Mouse (Mus musculus) forebrain, embryonic 13.5 days (tissue): Measurements from ENCODE around the gene Aspscr1. TPM values are rescaled to one million over a fixed set of nuclear protein-coding genes. Genes with fewer than 3 reads are reported as not detected.
"Not testable (repeated sequence)": the region's sequence is repeated elsewhere in the genome, so short reads cannot be mapped to it uniquely, and the experiment has no call there.

Experiments
- ATAC-seq: fragments of 200-750 bp; cut with Nextera tagmentation; 2 replicates; pipeline ENCODE4 v1.8.0; 2017
- H3K27ac ChIP-seq: fragments of 300-500 bp; sonication (generic); 2 replicates; pipeline ENCODE4 v1.5.1; 2015; ENCODE audit warnings: inconsistent platforms, mild to moderate bottlenecking, moderate library complexity
- H3K27me3 ChIP-seq: fragments of 300-500 bp; sonication (generic); 2 replicates; pipeline ENCODE4 v1.6.1; 2015; ENCODE audit warnings: mild to moderate bottlenecking, inconsistent platforms
- H3K36me3 ChIP-seq: fragments of 300-500 bp; sonication (generic); 2 replicates; pipeline ENCODE4 v1.6.1; 2015; ENCODE audit warnings: mild to moderate bottlenecking, inconsistent platforms; ENCODE audit not compliant: poor library complexity, severe bottlenecking
- H3K4me1 ChIP-seq: fragments of 300-500 bp; sonication (generic); 2 replicates; pipeline ENCODE4 v1.6.1; 2015; ENCODE audit warnings: inconsistent platforms
- H3K4me2 ChIP-seq: fragments of 300-500 bp; sonication (generic); 2 replicates; pipeline ENCODE4 v1.6.1; 2015; ENCODE audit warnings: inconsistent platforms, mild to moderate bottlenecking, moderate library complexity
- H3K4me3 ChIP-seq: fragments of 300-500 bp; sonication (generic); 2 replicates; pipeline ENCODE4 v1.5.1; 2015; ENCODE audit warnings: mild to moderate bottlenecking, inconsistent platforms
- H3K9ac ChIP-seq: fragments of 300-500 bp; sonication (generic); 2 replicates; pipeline ENCODE4 v1.6.1; 2015; ENCODE audit warnings: mild to moderate bottlenecking, inconsistent platforms
- H3K9me3 ChIP-seq: fragments of 300-500 bp; sonication (generic); replicated peaks from 2 replicates; pipeline ENCODE4 v1.6.1; 2016; ENCODE audit warnings: inconsistent platforms
- WGBS: fragments of 180-500 bp; shearing (Covaris S2); methylation state at CpG from one replicate; pipeline ENCODE4 v1.1.7; 2015; 5-methylcytosine and 5-hydroxymethylcytosine counted together
- polyA plus RNA-seq: library from polyadenylated mRNA; unstranded; fragments of >200 nt; fragmentation: Nextera tagmentation; extraction: Ambion mirVana; gene quantifications from 2 replicates; pipeline ENCODE4 v1.2.1, GENCODE M21; 2015

Gene Aspscr1
- polyA plus RNA-seq, 1 experiment from 2014 or later, result 142 TPM

GRCm38 (mm10) chr11:120666617-120667016 is 6.2 kb upstream of the Aspscr1 start:
- no peak for ATAC-seq
- no peak overlapping the region for H3K4me2 ChIP-seq
- peaks cover 40% of the 10 kb centered on the region for H3K27me3 ChIP-seq
- no peaks in the 10 kb centered on the region for H3K4me1 ChIP-seq
- no peak overlapping the region for H3K9ac ChIP-seq
- H3K27ac ChIP-seq, result no peak overlapping the region
- WGBS, result 12% methylated on average over 3 of the region's 3 CpGs
- no peaks in the 10 kb centered on the region for H3K36me3 ChIP-seq
- H3K9me3 ChIP-seq, result no peaks in the 10 kb centered on the region
- H3K4me3 ChIP-seq, result no peak overlapping the region

DNA sequence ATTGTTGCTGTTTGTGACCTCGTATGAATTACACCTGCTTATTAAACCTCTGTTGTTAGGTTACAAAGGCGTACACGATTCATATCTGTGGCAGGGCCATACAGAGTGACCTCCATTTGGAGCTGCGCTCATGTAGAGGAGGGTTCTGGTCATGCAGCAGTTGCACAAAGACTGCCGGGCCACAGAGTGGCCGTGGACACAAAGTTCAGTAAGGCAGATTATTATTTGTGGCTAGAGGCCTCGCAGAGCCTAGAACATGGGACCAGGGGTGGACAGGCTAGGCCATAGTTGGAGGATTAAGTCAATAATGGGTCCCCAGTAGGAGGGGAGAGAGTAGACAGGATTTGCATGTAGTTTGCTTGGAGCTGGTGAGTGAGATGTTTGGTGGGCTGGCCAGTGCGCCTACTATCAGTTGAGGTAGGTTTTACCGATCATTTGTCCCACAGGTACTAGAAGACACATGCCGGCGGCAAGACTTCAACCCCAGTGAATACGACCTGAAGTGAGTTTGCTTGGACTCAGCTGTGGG is 885 bp downstream of the Aspscr1 start:
- no peaks in the 10 kb centered on the region for H3K27me3 ChIP-seq
- no peaks in the 10 kb centered on the region for H3K9me3 ChIP-seq
- peak overlapping the region; percentile 59 for H3K27ac ChIP-seq
- ATAC-seq, result peak; percentile 39
- H3K9ac ChIP-seq, result peak overlapping the region; percentile 80
- peak overlapping the region; percentile 75 for H3K4me3 ChIP-seq
- WGBS, result 40% methylated on average over 12 of the region's 12 CpGs
- H3K4me2 ChIP-seq, result peak overlapping the region; percentile 95
- H3K4me1 ChIP-seq, result peaks cover 18% of the 10 kb centered on the region
- H3K36me3 ChIP-seq, result peaks cover 23% of the 10 kb centered on the region

DNA sequence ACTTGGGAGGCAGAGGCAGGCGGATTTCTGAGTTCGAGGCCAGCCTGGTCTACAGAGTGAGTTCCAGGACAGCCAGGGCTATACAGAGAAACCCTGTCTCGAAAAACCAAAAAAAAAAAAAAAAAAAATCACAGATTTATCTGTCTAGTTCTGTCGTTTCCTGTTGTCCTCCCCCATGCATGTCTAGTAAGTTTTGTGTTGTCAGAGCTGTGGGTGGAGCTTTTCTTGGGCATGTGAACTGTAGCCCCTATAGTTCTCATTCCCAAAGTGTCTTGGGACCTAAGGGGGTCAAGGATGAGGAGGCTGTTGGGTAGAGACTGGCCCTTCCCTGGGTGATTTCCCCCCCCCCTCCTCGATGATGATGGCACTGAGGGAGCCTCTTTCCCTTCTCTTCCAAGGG is 3.1 kb downstream of the Aspscr1 start:
- not testable (repeated sequence) for H3K4me3 ChIP-seq, H3K27ac ChIP-seq, H3K27me3 ChIP-seq, H3K9me3 ChIP-seq, H3K4me2 ChIP-seq, H3K9ac ChIP-seq, ATAC-seq
- Histone ChIP-seq H3K36me3 (peaks cover 45% of the 10 kb centered on the region), H3K4me1 (peaks cover 18% of the 10 kb centered on the region)
- WGBS, result 80% methylated on average over 4 of the region's 5 CpGs

- peaks cover 18% of the 10 kb centered on the region for H3K4me1 ChIP-seq
- no peaks in the 10 kb centered on the region for H3K9me3 ChIP-seq
- no peak overlapping the region for H3K4me3 ChIP-seq
- no peak overlapping the region for H3K27ac ChIP-seq
- no peak for ATAC-seq
- H3K36me3 ChIP-seq, result peaks cover 52% of the 10 kb centered on the region
- H3K9ac ChIP-seq, result 0 out of 2 replicates have a peak overlapping the region, but pooled peaks have one; percentile 2
- H3K27me3 ChIP-seq, result no peaks in the 10 kb centered on the region
- WGBS, result 97% methylated on average over 4 of the region's 4 CpGs
- no peak overlapping the region for H3K4me2 ChIP-seq
Measured at GRCm38 (mm10) chr11:120676951-120677350, 4.2 kb downstream of the Aspscr1 start.

GRCm38 (mm10) chr11:120679909-120680308 is 7.1 kb downstream of the Aspscr1 start:
- no peak for ATAC-seq
- Histone ChIP-seq H3K9ac (no peak overlapping the region), H3K4me1 (no peaks in the 10 kb centered on the region), H3K27ac (no peak overlapping the region), H3K27me3 (no peaks in the 10 kb centered on the region), H3K4me3 (no peak overlapping the region), H3K36me3 (peaks cover 61% of the 10 kb centered on the region), H3K4me2 (no peak overlapping the region), H3K9me3 (no peaks in the 10 kb centered on the region)
- WGBS, result 79% methylated on average over 3 of the region's 3 CpGs

DNA sequence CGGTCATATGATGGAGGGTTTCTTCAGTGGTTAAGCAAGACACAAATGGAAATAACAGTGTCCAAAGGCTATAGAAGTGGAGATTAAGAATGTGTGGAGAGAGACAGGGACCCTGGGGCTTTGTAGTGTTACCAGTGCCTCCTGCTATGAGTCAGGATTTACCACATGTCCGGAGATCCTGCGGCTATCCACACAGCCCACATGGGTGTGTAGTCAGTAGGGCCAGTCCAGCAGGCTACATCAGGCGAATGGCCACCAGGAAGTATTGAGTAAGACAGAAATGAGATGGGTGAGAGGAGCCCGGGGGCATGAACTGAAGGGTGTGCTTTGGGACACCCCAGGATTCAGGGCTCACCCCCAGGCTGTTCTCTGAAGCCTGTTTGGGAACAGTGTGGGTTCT is 9.9 kb downstream of the Aspscr1 start:
- no peak for ATAC-seq
- no peaks in the 10 kb centered on the region for H3K4me1 ChIP-seq
- H3K4me3 ChIP-seq, result no peak overlapping the region
- no peak overlapping the region for H3K4me2 ChIP-seq
- no peaks in the 10 kb centered on the region for H3K9me3 ChIP-seq
- H3K27me3 ChIP-seq, result no peaks in the 10 kb centered on the region
- peaks cover 68% of the 10 kb centered on the region for H3K36me3 ChIP-seq
- 97% methylated on average over 5 of the region's 5 CpGs for WGBS
- H3K27ac ChIP-seq, result no peak overlapping the region
- H3K9ac ChIP-seq, result no peak overlapping the region

DNA sequence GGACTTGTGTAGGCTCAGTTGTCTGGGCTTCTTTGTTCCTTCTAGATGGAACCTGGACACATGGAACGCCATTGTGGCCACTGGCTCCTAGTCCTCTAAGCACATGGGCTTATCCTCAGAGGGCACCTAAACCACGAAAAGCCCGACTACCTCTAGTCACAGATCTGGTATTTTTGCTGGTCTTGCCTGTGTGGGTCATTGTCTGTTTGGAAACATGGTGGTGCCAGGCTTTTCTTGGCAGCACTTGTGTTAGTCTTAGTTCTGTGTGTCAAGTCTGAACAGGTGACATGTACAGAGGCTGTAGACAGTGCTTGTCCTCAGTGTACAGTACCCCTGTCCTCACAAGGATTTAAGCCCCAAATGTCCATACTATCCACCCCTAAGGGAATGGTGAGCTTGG is 10.8 kb downstream of the Aspscr1 start:
- Histone ChIP-seq H3K36me3 (peaks cover 68% of the 10 kb centered on the region), H3K9ac (no peak overlapping the region), H3K4me1 (no peaks in the 10 kb centered on the region), H3K4me2 (no peak overlapping the region), H3K27ac (no peak overlapping the region), H3K9me3 (no peaks in the 10 kb centered on the region), H3K4me3 (no peak overlapping the region), H3K27me3 (no peaks in the 10 kb centered on the region)
- WGBS, result 89% methylated on average over 3 of the region's 3 CpGs
- no peak for ATAC-seq

GRCm38 (mm10) chr11:120684086-120684485 is 11.3 kb downstream of the Aspscr1 start:
- H3K36me3 ChIP-seq, result peaks cover 68% of the 10 kb centered on the region
- no peaks in the 10 kb centered on the region for H3K9me3 ChIP-seq
- H3K27me3 ChIP-seq, result no peaks in the 10 kb centered on the region
- no peak overlapping the region for H3K27ac ChIP-seq
- no peak overlapping the region for H3K4me3 ChIP-seq
- no peak overlapping the region for H3K9ac ChIP-seq
- WGBS, result 96% methylated on average over 2 of the region's 2 CpGs
- H3K4me1 ChIP-seq, result no peaks in the 10 kb centered on the region
- no peak for ATAC-seq
- no peak overlapping the region for H3K4me2 ChIP-seq

DNA sequence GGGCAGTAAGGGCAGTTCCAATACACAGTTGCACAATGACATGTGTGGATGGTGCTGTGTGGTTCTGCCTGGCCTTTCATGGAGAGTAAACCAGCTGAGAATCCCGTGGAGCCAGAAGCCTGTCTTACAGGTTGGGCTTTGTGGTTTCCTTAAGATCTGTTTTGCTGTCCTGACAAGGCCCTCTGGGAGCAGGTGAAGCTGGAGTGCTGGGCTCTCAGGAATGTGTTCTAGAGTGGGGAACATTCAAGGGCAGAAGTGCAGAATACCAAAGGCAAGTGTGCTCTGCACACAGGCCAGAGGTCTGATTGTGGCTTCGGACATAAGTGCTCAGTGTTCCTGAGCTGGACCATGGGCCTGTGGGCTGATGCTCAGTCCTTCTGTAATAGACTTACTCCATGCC is 11.9 kb downstream of the Aspscr1 start:
- no peak overlapping the region for H3K4me3 ChIP-seq
- H3K9ac ChIP-seq, result no peak overlapping the region
- H3K27me3 ChIP-seq, result no peaks in the 10 kb centered on the region
- H3K4me2 ChIP-seq, result no peak overlapping the region
- H3K27ac ChIP-seq, result no peak overlapping the region
- no peaks in the 10 kb centered on the region for H3K4me1 ChIP-seq
- peaks cover 68% of the 10 kb centered on the region for H3K36me3 ChIP-seq
- WGBS, result 90% methylated on average over 2 of the region's 2 CpGs
- H3K9me3 ChIP-seq, result no peaks in the 10 kb centered on the region
- ATAC-seq, result no peak

DNA sequence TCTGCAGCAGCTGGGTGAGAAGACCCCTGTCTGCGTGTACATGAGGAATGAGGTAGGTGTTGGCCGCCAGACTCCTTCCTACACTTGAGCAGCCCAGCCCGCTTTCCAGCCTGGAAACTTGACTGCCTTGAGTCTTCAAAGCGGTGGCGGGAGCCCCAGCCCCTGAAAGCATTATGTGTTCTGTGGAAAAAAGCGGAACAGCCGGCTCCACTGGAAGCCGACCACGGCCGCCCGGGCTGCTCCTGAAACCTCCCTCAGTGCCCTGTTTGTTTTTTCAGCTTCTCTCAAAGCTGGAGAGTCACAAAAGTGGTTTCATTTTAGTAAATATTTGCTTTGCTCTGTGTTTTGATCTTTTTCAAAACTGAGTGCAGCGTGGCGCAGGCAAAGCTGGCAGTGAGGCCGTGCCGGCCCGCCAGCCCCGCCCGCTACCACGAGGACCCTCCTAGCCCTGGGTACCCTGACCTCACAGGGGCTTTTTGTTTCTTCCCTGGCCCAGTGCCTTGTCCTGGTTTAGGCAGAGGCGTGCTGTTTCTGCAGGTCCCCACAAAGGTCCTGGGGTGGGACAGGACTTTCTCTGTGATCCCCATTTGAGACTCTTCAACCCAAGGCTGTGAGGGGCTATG is 14.0 kb downstream of the Aspscr1 start:
- WGBS, result 86% methylated on average over 20 of the region's 20 CpGs
- no peak overlapping the region for H3K9ac ChIP-seq
- peaks cover 59% of the 10 kb centered on the region for H3K36me3 ChIP-seq
- H3K4me2 ChIP-seq, result no peak overlapping the region
- ATAC-seq, result no peak
- H3K4me1 ChIP-seq, result no peaks in the 10 kb centered on the region
- H3K9me3 ChIP-seq, result no peaks in the 10 kb centered on the region
- H3K4me3 ChIP-seq, result no peak overlapping the region
- no peaks in the 10 kb centered on the region for H3K27me3 ChIP-seq
- H3K27ac ChIP-seq, result no peak overlapping the region

- no peak overlapping the region for H3K4me3 ChIP-seq
- H3K9me3 ChIP-seq, result no peaks in the 10 kb centered on the region
- WGBS, result 89% methylated on average over 3 of the region's 3 CpGs
- H3K36me3 ChIP-seq, result peaks cover 67% of the 10 kb centered on the region
- no peaks in the 10 kb centered on the region for H3K27me3 ChIP-seq
- no peak overlapping the region for H3K27ac ChIP-seq
- H3K9ac ChIP-seq, result no peak overlapping the region
- no peak overlapping the region for H3K4me2 ChIP-seq
- no peaks in the 10 kb centered on the region for H3K4me1 ChIP-seq
- no peak for ATAC-seq
Measured at GRCm38 (mm10) chr11:120689365-120689764, 16.6 kb downstream of the Aspscr1 start.

DNA sequence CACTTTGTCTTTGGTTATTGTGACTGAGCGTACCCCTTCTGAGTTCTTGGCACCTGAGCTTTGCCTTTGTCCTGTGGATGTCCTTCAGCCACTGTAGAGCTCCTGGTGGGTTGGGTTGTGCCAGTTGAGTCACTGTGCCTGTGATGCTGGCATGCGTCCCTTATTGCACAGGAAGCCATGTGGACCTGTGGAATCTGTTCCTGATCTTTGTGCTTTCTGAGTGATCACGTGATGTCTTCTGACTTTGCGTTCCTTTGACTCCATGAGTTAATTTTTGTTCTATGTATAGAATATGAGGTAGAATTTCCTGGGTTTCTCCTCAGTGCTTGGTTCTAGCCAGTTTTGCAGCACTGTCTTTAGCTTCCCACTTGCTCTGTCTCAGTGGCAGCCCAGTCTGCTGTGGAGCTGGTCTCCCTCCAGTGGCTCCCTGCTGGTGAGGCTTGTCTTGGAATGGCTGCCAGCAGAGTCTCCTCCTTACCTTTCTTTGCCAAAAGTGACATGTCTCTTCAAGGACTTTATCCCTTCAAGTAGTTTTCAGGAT is 19.8 kb downstream of the Aspscr1 start:
- peaks cover 13% of the 10 kb centered on the region for H3K4me1 ChIP-seq
- H3K9me3 ChIP-seq, result 0 out of 2 replicates have a peak, but pooled peaks cover 3% of the 10 kb centered on the region
- WGBS, result 91% methylated on average over 4 of the region's 4 CpGs
- H3K9ac ChIP-seq, result no peak overlapping the region
- H3K27ac ChIP-seq, result no peak overlapping the region
- peaks cover 77% of the 10 kb centered on the region for H3K36me3 ChIP-seq
- no peak overlapping the region for H3K4me3 ChIP-seq
- no peak for ATAC-seq
- H3K27me3 ChIP-seq, result no peaks in the 10 kb centered on the region
- H3K4me2 ChIP-seq, result no peak overlapping the region

DNA sequence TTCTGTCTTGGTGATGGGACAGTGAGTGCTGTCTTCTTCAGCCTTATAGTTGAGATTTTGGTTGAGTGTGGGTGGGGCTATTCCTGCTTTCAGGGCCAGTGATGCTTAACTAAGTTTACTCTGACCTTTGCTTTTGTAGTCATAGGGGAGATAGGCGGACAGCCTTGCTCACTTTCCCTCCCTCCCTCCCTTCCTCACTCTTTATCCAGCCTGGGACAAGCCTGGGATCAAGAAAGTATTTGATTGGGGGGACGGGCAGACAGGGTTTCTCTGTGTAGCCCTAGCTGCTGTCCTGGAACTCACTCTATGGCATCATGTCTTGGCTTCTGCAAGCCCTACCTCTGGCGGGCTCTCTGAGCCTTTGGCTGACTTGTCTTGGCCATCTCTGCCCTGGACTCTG is 20.7 kb downstream of the Aspscr1 start:
- Histone ChIP-seq H3K9ac (no peak overlapping the region), H3K4me2 (no peak overlapping the region), H3K4me1 (peaks cover 13% of the 10 kb centered on the region), H3K27ac (no peak overlapping the region), H3K4me3 (no peak overlapping the region), H3K9me3 (0 out of 2 replicates have a peak, but pooled peaks cover 3% of the 10 kb centered on the region), H3K36me3 (peaks cover 77% of the 10 kb centered on the region), H3K27me3 (no peaks in the 10 kb centered on the region)
- 76% methylated on average over 3 of the region's 3 CpGs for WGBS
- ATAC-seq, result no peak
